Mouse (Mus musculus) urinary bladder, postnatal 14 days (tissue): ENCODE data around the gene Apbb1.

Source experiments
- DNase-seq: peaks from one replicate; pipeline ENCODE4 v3.0.0; 2021; ENCODE audit warnings: low spot score

Apbb1 gene

DNA sequence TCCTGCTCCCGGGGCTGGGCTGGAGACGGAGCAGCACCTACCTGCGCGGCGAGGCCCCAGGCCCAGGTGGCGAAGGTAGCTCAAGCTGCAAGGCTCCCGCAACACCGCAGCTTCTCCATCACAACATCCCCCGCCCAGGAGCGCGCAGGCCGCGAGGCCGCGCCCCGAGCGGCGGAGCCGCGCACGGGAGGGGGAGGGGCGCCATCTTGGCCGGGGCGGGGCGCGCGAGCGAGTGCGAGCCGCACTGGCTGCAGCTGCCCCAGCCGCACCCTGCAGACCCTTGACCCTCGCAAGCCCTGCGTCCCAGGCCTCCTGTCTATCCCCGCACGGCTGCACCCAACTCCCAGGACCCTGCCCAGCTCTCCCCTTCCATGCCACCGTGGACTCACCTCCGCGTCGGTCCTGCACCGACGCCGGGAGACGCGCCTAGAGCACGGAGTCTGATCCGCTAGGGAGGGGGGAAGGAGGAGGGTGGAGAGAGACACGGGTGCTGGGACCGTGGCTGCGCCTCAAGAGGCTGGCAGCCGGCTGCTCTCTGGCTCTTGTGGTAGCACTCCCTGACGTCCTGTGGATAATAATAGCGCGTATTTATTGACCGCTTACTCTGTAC is at the start of gene Apbb1:
Gene Apbb1 (minus strand): TSS at position 560 of the 610 bp plus-strand sequence.
- DNase-seq = peak; percentile 66

- peak; percentile 49 for DNase-seq
Measured at GRCm38 (mm10) chr7:105628633-105629032, 47.2 kb upstream of the Apbb1 start.

DNA sequence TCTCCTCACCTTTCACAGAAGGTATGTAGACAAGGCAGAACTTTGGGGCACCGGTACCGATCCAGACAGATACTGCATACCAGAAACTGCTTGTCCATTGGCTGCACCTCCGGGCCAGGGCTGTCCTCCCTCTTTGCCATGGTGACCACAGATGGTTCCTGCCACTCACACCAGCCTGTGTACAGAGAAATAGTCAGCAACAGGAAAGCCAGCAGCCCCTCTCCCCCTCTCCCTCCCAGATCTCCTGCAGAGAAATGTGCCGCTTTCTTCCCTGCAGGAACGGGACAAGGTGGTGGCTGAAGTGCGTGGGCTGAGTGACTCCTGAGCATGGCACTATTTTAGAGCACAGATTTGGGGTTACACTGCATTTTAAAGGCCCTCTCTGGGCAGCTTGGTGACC is 43.9 kb upstream of the Apbb1 start:
- no peak for DNase-seq

DNA sequence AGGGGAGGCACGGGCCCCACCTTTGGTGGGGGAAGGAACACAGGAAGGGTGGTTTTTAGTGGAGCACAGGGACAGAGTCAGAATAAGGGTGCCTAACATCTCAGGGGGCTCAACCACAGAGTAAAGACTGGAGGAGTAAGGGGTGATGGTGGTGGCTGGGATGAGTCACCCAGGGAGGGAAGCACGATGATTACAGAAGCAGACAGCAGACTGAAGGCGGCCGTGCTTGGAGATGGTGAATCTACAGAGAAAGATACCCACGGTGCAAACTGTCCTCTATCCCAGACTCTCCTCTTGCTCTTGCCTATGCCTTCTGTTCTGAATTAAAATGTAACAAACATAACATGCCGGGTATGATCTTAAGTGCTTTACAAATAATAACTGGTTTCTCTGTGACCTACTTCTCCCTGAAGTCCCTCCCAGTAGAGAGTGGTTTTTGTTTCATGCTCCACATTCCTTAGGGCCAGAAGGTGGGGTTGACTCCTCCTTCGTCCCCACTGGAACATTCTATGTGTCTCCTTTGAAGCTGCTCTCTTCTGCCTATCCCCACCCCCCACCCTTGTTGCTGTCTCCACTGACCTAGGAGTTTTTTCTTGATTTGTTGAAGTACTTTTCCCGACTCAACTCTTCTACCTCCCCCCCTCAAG is 40.3 kb upstream of the Apbb1 start:
- no peak for DNase-seq

- no peak for DNase-seq
Measured at GRCm38 (mm10) chr7:105621053-105621452, 39.6 kb upstream of the Apbb1 start.

- DNase-seq = no peak
Measured at GRCm38 (mm10) chr7:105619701-105620100, 38.2 kb upstream of the Apbb1 start.

GRCm38 (mm10) chr7:105617810-105618209 is 36.4 kb upstream of the Apbb1 start:
- DNase-seq = no peak

GRCm38 (mm10) chr7:105616561-105616960 is 35.1 kb upstream of the Apbb1 start:
- no peak for DNase-seq

GRCm38 (mm10) chr7:105615720-105616119 is 34.3 kb upstream of the Apbb1 start:
- no peak for DNase-seq

DNA sequence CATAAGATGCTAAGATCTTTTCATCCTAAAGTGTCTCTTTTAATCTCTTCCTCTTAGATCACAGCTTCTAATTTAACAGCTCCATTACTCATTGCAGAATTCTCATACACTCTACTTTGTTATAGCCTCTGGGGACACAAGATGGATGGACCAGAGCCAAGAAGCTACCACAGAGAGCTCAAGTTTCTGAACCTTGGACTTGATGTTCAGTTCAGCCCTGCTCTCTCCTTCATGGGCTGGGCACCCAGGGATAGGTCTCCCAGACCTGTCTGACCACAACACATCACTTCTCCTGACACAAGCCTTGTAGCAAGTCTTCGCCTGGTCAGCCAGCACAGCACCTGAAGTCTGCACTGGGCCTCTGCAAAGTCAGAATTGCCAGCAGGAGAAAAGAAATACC is 32.9 kb upstream of the Apbb1 start:
- DNase-seq = no peak

- DNase-seq = no peak
Measured at GRCm38 (mm10) chr7:105611767-105612166, 30.3 kb upstream of the Apbb1 start.

DNA sequence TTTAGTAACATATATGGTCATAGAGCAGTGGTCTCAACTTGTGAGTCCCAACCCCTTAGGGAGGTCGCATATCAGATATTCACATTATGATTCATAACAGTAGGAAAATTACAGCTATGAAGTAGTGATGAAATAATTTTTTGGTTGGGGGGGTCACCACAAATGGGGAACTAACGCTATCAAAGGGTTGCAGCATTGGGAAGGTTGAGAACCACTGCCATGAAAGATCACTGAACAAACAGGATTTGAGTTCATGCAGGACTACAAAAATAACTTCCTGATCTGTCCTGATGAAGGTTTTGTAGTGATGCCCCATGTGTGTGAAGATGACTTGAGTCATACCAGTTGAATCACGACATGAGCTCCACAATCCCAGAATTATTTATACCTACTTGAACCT is 27.0 kb upstream of the Apbb1 start:
- no peak for DNase-seq

- DNase-seq = peak; percentile 76
Measured at GRCm38 (mm10) chr7:105602860-105603623, 21.6 kb upstream of the Apbb1 start.

DNA sequence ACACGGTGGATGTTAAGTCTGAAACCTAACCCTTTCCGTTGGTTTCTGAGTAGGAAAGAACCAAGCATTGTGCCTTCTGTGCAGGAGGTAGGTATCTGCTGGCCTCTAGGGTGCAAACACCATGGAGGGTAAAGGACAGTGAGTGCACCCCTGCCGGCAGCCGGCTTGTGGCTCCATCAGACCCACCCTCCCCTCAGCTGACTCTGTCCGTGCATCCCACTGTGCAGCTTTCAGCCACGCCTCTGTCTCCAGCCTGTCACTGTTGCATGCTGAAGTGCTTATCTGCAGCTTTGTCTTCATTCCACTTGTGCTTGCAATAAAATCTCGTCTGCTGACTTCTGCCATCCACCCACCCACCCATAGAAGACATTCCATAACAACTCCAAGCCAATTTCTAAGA is 8.6 kb upstream of the Apbb1 start:
- no peak for DNase-seq

- no peak for DNase-seq
Measured at GRCm38 (mm10) chr7:105588325-105588912, 7.0 kb upstream of the Apbb1 start.

DNA sequence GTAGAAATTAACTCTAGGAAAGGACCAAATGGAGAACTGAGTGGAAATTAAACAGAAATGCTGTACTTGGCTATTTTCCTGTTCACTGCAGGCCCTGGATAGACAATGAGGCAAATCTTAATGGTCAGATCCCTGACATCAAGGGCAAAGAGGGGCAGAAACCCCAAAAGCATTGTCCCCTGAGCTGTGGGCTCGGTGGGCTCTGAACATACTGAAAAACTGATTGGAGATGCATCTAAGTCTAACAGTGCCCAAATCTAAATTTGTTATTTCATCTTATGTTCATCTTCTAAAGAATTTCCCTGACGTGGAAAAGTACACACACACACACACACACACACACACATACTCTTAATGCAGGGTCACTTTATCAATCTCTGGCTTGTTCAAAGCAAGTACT is 506 bp upstream of the Apbb1 start:
- no peak for DNase-seq

DNA sequence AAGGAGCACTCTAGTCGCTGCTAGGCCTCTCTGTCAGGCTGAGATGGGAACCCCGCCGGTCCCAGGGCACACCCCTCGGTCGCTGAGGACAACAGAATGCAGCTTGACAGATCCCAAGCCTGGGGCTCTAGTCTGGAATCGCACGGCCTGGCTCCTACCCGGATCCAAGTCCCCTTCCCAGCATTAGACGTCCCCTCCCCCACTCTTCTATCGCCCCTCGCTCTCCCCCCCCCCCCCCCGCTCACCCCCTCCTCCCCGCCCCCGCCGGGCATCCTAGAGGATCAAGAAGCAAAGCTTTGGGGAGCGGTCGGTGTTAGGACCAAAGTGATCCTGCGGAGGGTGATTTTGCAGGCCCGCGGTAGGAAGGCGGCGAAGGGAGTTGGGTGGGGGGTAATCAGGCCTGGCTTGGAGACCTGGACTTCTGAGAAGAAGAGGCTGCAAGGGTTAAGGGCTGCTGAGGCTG is 795 bp downstream of the Apbb1 start:
- DNase-seq = peak; percentile 14

DNA sequence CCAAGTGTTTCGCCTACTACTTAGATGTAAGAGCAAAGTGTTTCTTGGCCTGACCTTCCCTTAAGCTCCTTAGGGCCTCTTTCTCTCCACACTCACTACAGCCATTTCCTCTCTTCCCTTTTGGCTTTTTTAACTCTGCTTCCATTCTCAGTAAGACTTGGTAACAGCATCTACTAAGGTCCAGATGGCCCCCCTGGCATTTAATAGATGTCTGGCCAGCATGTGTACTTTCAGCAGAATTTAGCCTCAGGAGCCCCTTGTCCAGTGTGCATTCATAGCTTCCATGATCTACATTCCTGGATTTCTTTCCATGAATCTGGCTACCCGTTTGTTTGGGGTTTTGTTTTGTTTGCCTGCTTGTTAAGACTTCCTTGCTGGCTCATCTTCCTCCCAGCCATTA is 3.0 kb downstream of the Apbb1 start:
- DNase-seq = no peak

DNA sequence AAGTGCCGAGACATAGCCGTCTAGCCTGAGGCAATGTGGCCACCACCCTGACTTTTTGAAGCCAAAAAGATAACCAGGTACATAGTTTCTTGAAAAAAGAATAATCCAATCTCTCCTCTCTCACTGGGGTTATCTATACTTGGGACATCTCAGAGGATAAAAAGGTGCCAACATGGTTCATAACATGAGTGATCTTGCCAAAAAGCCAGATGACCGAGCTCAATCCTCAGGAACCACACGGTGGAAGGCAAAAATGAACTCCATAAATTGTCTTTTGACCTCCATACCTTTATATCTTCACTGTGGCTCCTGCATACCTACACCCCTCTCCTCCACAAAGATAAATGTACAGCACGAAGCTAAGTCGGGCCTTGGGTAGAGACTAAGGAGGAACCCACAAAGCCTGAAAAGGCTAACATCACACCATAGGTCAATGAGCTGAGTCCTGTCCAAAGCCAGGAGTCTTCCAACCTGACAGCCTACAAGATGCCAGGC is 4.0 kb downstream of the Apbb1 start:
- DNase-seq = no peak

DNA sequence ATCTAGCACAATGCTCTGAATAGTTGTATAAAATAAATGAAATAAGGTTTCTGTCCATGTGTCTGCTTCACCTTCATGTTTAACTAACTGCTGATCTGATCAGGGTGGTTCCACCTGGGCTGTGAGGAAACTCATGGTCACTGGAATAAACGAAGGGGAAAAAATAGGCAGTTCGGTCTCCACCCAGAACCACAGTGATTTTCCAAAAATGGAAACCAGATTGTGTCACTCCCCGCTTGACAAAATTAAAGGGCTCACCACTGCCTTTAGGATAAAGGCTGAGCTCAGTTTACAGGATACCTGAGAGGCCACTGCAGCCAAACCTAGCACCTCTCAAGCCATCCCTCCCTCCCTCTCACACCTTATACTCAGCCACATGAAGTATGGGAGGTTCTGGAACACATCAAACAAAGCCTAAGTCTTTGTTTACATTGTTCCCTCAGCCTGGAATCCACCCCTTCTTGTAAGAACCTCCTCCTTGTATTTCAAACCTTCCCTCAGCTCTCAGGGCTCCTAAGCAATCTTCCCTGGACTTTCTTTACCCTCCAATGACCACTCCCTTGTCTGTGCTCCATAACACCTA is 5.2 kb downstream of the Apbb1 start:
- DNase-seq = no peak

GRCm38 (mm10) chr7:105574537-105574936 is 6.9 kb downstream of the Apbb1 start:
- DNase-seq = no peak

- no peak for DNase-seq
Measured at GRCm38 (mm10) chr7:105572949-105573348, 8.5 kb downstream of the Apbb1 start.
